Mouse (Mus musculus): Measurements from ENCODE around the gene Ccdc15.
"Not testable (repeated sequence)": the region's sequence is repeated elsewhere in the genome, so short reads cannot be mapped to it uniquely, and the experiment has no call there.

Gene Ccdc15

DNA sequence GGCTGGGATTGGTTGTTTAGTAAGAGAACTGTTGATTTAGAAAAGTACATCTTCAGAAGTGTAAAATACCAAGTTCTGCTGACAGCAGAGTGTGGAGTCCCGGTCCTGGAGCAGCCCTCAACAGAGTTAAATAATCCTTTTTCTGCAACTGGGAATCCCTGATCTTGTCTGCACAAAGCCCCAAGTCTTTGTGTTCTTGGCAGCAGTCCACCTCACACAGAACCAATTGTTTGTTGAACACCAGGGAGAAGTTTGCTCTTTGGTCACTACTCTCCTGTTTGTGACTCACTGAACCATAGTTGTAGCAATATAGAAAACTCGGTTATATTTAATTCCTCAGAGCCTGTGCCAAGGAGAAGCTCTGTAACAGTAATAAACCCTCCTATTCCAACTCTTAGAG, 3.0 kb upstream of the Ccdc15 start:
- no peak for DNase-seq (ENCODE audit: low read depth, low spot score)

DNA sequence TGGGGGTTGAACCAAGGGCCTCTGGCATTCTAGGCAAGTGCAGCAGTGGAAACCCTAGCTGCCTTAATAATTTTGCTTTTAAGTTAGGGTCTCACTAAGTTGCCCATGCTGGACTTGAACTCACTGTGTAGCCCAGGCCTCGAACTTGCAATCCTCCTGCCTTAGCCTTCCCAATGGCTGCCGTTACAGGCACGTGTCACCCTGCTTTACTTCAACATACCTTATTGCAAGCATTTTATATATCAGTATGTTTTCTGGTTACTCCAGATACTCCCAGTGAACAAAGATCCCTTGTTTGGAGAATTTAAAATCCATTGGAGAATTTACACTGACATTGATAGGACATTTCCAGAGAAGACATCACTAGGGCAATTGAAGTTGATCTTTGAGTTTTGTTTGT, 818 bp upstream of the Ccdc15 start:
- DNase-seq (ENCODE audit: low read depth, low spot score): no peak

DNA sequence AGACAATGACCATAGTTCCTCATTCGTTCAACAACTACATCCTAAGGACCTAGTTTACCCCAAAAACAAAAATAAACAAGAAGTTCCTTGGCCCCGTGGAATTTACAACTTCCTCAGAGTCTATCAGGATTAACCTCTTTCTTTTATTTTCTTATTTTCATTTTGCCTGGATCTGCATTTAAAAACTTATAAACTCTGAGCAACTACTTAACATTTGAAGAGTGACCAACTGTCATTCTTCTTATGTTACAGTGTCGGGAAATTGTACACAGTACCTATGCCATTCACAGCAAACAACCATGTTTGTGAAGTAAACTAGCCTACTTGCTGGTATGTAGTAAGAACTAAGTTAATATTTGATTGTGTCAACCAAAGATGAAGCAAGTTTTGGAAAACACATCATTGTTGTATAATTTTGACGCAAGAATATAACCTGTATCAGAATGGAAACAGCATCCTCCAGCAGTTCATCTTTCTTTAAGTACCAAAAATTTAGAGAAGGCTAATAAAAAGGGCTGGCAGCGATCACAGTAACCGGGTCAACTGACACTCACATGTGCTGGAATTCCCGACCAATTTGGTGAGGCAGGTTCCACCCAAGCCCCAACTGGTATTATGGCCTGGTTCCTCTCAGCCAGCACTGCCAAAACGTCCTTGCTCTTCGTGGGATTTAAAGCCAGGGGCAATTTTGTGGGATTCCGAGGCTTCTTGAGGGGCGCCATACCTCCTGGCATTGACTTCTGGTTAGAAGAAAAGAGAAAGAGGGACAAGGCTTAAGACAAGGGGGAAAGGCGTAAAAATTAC, 846 bp downstream of the Ccdc15 start:
- no peak for DNase-seq (ENCODE audit: low read depth, low spot score)

DNA sequence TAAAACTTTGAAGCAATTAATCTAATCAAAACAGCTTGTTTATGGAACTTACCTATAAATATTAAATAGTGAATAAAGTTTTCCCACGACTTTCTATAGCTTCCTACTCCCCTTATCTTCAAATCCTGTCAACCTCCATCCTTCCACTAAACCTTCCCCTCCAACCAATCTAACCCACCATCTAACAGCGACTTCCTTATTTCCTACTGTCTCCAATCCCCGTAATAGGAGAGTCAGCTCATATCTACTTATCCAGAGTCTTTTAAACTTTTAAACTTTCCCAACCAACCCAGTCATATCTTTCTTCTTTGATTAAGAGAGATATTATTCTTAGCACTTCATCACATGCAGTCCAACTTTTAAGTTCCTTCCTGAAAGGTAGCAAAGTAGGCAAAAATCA, 2.8 kb downstream of the Ccdc15 start:
- no peak for DNase-seq (ENCODE audit: low read depth, low spot score)

DNA sequence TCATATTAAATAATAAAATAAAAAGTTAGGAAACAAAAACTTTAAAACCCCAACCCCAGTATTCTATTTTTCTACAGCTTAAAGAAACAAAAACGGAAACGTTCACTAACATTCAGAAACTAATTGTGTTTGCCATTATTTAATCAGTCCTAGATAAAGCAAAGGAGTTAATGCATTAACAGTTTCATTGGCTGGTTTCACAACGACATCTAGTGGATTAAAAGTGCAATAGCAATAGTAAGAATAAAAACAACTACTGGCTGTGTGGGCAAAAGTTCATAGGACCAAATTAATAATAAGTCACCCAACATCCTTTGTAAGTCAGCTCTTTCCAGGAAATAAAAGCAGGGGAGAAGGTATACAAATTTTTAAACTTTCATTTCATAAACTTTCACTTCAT, 18.8 kb downstream of the Ccdc15 start:
- no peak for DNase-seq (ENCODE audit: low read depth, low spot score)

DNA sequence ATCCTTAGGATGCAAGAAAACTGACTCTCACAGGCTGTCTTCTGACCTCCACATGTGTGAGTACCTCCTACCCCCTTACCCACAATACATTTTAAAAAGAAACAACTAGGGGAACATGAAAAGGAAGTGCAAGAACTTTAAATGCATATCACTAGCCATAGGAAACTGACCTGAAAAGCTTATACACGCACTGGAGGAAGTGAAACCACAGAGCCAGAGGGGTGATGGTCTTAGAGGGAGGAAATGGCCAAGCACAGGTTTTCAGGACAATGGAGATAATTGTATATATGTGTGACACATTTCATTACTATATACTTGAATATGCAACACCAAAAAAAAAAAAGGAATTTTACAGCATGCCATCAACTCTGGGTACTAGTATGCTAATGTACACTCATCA, 46.5 kb downstream of the Ccdc15 start:
- no peak for DNase-seq (ENCODE audit: low read depth, low spot score)

DNA sequence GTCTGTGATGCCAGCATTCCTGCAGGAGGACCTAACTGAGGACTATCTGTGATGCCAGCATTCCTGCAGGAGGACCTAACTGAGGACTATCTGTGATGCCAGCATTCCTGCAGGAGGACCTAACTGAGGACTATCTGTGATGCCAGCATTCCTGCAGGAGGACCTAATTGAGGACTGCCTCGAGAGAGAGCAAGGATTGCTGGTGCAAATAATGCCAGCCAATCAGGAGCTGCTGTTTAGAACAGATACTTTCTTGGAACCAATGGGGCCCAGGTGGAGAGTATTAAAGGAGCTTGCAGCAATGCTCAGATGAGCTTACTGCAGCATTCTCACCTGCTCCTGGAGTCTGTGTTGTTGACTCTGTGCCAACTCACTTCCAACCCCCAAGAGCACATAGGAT, 47.7 kb downstream of the Ccdc15 start:
- DNase-seq (ENCODE audit: low read depth, low spot score): not testable (repeated sequence)

DNA sequence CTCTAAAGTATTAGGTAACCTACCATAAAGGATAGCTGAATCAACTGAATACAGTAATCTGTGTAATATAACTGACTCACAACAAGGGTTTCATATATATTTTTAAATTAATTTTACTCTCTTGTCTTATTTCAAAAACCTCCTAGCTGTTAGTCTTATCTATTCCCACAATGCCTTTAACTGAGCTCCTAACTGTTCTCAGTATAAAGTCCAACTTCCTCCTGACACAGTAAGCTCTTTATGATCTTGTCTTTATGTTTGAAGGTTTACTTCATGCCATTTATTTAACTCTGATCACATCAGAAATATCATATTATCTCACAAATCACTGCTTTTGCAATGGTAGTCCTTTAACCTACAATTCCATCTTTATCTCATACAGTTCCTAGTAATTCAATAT, 52.6 kb downstream of the Ccdc15 start:
- no peak for DNase-seq (ENCODE audit: low read depth, low spot score)

DNA sequence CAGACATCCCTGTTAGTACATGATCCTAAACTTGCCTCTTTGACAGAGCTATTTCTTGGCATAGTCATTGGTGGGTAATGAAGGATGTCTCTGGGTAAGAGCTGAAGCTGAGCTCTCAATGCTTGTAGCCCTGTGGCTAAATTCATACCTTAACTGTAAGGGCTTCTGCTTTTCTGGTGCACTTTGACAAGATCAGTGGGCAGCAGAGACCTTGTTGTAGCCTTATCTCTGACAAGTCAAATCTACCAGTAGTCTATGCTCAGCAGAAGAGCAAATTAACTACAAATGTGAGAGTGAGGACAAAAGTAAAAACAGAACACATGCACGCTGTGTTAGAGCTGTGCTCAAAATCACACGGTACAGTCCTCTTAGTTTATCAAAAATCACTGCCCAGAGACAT, 81.6 kb downstream of the Ccdc15 start:
- DNase-seq (ENCODE audit: low read depth, low spot score): no peak

DNA sequence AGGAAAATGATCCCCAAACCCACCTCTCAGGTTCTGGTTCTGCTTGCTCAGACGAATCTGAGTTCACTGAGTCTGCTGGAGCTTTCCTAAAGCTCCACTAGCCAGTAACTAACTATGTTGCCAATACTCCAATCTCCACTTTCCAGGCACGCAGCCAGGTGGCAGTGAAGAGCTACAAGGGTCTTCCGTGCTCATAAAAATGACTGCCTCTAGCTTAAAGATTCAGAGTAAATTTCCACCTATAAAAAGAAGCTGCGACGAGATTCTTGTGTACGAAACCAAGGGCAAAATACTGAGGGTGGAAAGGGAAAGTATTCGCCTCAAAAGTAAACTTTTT, 92.4 kb downstream of the Ccdc15 start:
- no peak for DNase-seq (ENCODE audit: low read depth, low spot score)

DNA sequence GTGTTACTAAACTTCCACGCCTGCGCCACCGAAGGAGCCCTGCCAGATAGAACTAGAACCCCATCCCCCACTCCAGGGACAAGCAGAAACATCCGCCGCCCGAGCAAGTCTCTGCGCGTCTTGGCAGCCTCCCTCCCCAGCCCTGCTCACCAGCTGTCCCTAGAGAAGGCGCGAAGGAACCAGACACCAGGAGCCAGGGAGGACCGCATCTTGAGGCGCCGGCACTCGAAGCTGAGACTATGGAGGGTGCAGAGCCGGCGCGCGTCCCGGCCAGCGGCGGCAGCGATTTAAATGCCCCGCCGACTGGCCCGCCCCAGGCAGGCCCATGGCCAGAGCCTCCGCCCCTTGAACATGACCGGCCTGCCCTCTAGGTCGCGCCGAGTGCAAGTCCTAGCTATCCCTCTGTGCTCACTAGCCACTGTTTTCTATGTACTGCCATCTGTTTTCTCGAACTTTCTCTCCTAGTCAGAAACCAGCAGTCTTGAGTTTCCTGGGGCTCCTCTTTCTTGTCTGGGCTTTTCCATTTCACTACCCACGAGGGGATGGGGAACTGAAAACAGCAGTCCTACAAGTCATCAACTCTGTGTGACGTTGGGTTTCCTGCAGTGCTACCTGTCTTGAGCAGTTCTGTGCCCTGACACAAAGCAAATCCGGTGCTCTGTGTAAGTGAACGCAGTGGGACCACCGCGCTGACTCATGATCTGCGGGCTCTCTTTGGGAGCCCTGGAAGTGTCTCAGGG, 92.9 kb downstream of the Ccdc15 start, which contains the start of gene Slc37a2:
Gene Slc37a2 (minus strand): TSS at position 590 of the 740 bp plus-strand sequence.
- no peak for DNase-seq (ENCODE audit: low read depth, low spot score)

DNA sequence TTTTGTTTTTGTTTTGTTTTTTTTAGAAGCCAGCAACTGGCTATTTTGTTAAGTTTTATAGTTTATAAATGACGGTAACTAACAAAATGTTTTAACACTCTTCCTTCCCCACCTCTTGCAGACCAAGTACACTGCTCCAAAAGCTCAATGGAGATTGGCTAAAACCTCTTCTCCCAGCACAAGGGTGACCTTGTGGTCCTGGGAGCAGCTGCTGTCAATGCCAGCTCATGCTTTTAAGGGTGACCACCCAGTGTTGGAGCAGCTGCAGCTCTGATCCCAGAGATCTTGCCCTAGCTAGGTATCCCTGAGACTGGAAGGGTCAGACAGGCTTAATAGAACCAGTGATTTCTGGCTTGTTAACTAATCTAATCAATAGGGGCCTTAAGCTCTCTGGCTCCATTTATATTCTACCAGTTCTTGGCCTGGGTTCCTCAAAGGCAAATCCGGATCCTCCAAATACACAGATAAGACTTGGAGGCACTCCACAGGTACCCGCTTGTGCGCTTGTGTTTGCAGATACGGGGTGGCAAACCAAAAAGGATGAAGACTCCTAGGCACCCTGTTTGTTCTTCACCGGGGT, 93.6 kb downstream of the Ccdc15 start:
- DNase-seq (ENCODE audit: low read depth, low spot score): no peak

DNA sequence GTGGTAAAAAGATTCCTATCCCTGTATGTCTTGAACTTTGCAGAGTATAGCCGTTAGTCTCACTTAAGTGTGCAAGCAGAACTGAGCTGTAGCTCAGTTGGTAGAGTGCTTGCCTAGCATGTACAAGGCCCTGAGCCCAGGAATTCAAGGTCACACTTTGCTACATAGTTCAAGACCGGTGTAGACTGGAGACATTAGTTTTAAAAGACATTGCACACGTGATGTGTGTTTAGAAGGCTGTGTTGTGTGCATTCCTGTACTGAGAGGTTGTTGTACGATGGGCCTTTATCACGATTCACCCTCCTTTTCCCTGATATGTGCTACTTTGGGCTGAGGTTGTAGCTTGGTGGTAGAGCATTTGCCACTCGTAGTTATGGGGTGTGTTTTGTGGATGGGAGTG, 97.6 kb downstream of the Ccdc15 start:
- no peak for DNase-seq (ENCODE audit: low read depth, low spot score)

DNA sequence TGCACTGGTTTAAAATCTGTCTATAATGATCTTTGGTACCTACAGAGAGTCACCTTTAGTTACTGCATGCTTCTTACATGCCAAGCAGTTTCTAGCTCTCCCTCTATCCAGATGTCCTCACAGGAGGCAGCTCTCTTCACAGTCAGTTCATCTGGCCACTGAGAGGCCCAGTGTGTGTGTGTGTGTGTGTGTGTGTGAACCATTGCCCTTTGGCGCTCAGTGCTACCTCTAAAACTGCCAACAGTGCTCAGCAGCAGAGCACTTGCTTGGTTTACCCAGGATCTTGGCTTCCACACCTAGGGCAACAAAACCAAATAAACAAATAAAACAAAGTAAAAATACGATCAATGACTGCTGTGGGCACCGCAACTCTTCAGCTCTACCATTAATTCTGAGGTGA, 98.3 kb downstream of the Ccdc15 start:
- DNase-seq (ENCODE audit: low read depth, low spot score): no peak

DNA sequence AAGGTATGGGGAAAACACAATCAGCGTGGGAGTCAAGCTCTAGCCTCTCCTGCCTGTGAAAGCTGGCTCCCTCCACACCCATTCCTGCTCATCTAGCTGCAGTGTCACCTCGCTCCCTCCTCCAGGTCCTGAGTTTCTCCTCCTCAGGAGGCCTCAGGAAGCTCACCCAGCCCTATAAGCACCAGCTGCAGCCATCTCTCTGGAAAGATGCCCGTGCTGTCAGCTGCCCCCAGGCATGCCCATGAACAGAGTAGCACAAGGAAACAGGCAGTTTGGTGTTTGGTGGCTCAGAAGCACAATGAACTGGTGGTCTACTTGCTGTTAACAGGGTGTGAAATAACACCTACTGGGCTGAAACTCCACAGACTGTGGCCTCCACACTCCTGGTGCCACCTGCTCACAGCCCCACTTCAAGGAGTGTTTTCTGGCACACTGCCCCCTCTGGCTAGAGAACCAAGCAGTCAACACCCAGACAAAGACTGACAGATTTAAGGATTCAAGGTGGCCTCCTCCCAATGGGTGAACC, 99.8 kb downstream of the Ccdc15 start:
- no peak for DNase-seq (ENCODE audit: low read depth, low spot score)

DNA sequence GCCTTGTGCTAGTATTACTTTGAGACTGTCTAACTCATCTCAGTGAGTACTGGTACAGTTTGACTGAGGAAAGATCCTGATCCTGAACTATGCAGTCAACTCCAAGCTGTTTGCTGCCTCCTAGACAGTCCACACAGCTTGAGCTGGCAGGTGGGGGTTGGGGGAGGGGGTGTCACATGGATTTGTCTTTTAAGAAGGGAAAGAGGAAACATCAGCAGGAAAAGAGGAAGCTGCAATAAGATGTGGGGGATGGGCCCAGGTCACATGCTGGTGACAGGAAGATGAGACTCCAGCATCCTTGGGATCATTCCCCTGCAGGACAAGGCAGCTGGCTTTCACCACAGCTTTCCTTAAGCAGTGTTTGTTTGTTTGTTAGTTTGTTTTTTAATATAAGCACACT, 100.8 kb downstream of the Ccdc15 start:
- DNase-seq (ENCODE audit: low read depth, low spot score): no peak

DNA sequence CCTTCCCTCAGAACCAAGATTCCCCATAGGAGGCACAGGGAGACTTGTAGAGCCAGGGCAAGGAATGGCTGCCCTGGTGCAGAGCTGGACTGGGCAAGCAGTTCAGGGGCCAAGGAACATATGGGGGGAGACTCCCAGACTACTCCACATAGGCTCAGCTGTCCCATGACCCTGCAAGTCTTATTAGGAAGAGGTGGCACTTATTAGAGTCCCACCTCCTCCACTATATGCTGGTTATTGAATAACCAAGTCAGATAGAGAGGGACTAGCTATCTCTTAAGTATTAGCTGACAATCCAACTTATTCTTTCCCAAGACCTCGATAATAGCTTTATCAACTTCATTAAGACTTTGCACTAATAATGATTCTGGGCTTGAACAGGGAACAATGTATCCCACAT, 102.4 kb downstream of the Ccdc15 start:
- no peak for DNase-seq (ENCODE audit: low read depth, low spot score)

DNA sequence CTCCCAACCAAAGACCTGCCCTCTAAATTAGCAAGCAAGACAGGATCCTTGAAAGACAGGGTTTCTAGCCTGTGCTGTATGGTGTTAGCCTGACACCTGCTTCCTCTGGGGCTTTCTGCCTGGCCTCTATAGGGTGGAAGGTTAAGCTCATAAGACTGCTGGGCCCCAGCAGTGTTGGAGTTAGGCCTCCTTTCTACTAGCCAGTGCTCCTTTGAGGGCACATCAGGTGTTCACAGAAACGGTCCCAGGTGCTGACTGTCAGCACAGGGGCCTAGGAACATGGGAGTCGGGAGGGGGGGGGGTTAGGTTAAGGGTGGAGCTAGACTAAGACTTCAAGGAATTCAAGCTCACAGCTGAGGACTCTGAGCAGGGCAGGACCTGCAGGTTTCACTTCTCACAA, 102.8 kb downstream of the Ccdc15 start:
- no peak for DNase-seq (ENCODE audit: low read depth, low spot score)

DNA sequence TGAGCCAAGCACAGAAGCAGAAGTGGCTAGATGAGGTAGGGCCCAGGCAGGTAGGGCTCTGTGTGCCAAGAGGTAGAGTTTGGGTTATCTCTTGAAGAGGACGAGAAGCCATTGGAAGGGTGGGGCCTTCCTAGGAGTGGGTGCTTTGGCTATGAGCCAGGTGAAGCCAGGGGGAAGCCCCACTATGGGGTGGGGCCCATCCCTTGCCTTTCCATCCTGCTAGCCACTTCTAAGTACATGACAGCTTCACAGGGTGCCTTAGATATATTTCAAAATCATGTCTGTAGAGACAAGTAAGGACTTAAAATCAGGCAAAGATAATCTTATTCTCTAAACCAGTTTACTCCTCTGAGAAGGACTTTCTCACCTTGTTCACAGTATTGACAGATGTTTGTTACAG, 103.6 kb downstream of the Ccdc15 start:
- no peak for DNase-seq (ENCODE audit: low read depth, low spot score)

DNA sequence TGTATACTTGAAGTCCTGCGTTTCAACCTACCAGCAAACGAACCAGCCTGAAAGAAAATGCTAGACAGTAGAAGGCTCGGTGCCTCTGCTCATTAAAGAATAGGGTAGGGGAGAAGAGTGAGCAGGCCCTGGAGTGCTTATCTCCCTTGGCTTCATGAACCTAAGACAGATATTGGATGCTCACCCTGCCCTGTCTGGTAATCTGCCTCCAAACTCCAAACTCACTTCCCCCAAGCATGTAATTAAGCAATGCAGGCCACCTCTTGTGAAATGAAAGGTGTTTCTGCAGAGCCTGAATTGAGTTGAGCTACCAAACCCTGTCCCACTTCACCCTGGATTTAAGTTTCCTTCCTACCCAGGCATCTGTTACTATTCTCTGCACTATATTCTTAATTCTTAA, 105.5 kb downstream of the Ccdc15 start:
- no peak for DNase-seq (ENCODE audit: low read depth, low spot score)

DNA sequence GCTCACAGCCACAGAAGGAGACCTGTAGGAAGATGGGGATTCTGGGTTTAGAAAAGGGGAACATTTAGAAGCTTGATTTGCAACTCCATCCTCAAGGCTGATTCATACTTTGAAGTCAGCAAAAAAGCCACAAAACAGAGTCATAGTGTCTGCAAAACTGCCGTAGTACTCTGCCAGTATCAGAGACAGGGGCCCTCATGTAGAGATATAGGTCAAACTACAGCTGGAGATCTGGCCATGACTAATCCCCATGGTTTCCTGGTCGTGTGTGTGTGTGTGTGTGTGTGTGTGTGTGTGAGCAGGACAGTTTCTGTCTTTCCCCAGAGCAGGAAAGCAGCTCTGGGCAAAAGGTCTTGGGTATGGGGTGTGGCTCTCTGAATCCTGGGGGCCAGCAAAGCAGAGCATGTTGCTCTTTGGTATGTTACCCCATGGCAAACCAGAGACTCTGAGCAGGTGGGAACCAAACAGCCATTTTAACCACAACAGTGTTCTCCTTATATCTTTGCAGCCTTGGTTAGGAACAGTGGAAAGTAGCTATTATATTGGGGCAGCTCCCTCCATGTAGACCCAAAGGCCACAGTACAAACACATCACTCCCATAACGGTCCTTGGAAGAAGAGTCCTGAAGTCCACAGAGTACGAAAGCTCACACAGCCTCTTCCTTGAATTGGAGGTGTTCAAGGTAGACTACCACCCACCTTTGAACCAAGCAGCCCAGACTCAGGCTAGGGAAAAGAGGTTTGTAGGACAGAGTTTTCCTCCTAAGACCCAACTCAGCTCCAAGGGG, 112.1 kb downstream of the Ccdc15 start:
- DNase-seq (ENCODE audit: low read depth, low spot score): no peak
